Mouse (Mus musculus): ENCODE measurements around the gene Spata13.

Gene Spata13

GRCm38 (mm10) chr14:60641120-60641519 is 7.3 kb downstream of the Spata13 start:
- DNase-seq, result no peak

- DNase-seq, result no peak
Measured at GRCm38 (mm10) chr14:60642131-60642530, 8.3 kb downstream of the Spata13 start.

- DNase-seq, result no peak
Measured at GRCm38 (mm10) chr14:60643098-60643870, 9.5 kb downstream of the Spata13 start.

GRCm38 (mm10) chr14:60646373-60646772 is 12.6 kb downstream of the Spata13 start:
- no peak for DNase-seq

- no peak for DNase-seq
Measured at GRCm38 (mm10) chr14:60647885-60648284, 14.1 kb downstream of the Spata13 start.

- DNase-seq, result no peak
Measured at GRCm38 (mm10) chr14:60648956-60649355, 15.2 kb downstream of the Spata13 start.

- no peak for DNase-seq
Measured at GRCm38 (mm10) chr14:60653184-60653583, 19.4 kb downstream of the Spata13 start.

GRCm38 (mm10) chr14:60653977-60654376 is 20.2 kb downstream of the Spata13 start:
- DNase-seq, result no peak

GRCm38 (mm10) chr14:60654708-60655107 is 20.9 kb downstream of the Spata13 start:
- DNase-seq, result no peak

GRCm38 (mm10) chr14:60655941-60656700 is 22.3 kb downstream of the Spata13 start:
- peak; percentile 20 for DNase-seq

GRCm38 (mm10) chr14:60656701-60657085 is 22.9 kb downstream of the Spata13 start:
- no peak for DNase-seq

- DNase-seq, result no peak
Measured at GRCm38 (mm10) chr14:60657891-60658290, 24.1 kb downstream of the Spata13 start.

GRCm38 (mm10) chr14:60659498-60659897 is 25.7 kb downstream of the Spata13 start:
- DNase-seq, result no peak

- DNase-seq, result no peak
Measured at GRCm38 (mm10) chr14:60660591-60660990, 26.8 kb downstream of the Spata13 start.

- no peak for DNase-seq
Measured at GRCm38 (mm10) chr14:60661281-60661680, 27.5 kb downstream of the Spata13 start.

GRCm38 (mm10) chr14:60663309-60663940 is 29.6 kb downstream of the Spata13 start:
- no peak for DNase-seq

GRCm38 (mm10) chr14:60664641-60665040 is 30.8 kb downstream of the Spata13 start:
- DNase-seq, result no peak

GRCm38 (mm10) chr14:60665263-60665662 is 31.5 kb downstream of the Spata13 start:
- DNase-seq, result no peak

- DNase-seq, result no peak
Measured at GRCm38 (mm10) chr14:60666252-60666651, 32.5 kb downstream of the Spata13 start.

GRCm38 (mm10) chr14:60670191-60670590 is 36.4 kb downstream of the Spata13 start:
- no peak for DNase-seq

- no peak for DNase-seq
Measured at GRCm38 (mm10) chr14:60671504-60671903, 37.7 kb downstream of the Spata13 start.

GRCm38 (mm10) chr14:60675697-60676096 is 41.9 kb downstream of the Spata13 start:
- no peak for DNase-seq

GRCm38 (mm10) chr14:60676625-60677314 is 43.0 kb downstream of the Spata13 start:
- no peak for DNase-seq

Data from cerebellum, adult 9-11 months (tissue).